Mouse (Mus musculus): Measurements from ENCODE around the gene Gm36245. TPM values are rescaled to one million over a fixed set of nuclear protein-coding genes. Genes with fewer than 3 reads are reported as not detected.

Gm36245 gene
- polyA plus RNA-seq (2014; fragmentation: Illumina TruSeq; extraction: RNeasy Lipid Tissue Mini Kit (QIAGEN cat#74804); ENCODE audit: low read depth, low replicate concordance) = not detected

DNA sequence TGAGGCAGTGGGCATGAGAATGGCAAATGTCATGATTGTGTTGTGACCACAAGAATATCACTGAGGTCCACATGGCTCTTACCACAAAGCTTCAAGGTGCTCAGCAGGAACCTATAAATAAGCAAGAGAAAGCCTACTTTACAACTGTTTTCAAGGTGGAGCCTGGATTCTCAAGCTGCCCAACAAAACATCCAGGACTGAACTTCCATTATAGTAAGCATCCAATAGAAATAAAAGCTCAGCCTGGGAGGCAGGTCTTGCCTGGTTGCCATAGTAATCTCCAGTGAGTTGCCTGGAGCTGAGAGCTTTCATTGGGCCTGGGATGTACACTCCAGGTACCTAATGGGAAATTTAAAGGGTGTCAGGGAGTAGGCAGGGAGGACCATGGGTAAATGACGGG lies at the start of gene Gm36245:
Gene Gm36245 (plus strand): TSS at position 301 of the 400 bp plus-strand sequence.

DNA sequence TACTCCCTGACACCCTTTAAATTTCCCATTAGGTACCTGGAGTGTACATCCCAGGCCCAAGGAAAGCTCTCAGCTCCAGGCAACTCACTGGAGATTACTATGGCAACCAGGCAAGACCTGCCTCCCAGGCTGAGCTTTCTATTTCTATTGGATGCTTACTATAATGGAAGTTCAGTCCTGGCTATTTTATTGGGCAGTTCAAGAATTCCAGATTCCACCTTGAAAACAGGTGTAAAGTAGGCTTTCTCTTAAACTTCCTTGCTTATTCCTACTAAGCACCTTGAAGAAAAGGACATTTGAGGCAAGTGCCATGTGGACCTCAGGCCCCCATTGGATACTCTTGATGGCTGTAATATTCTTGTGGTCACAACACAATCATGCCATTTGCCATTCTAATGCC lies 37.3 kb upstream of the Gm36245 start, which contains the start of gene 1700025B11Rik:
Gene 1700025B11Rik (minus strand): TSS at position 101 of the 400 bp plus-strand sequence.

DNA sequence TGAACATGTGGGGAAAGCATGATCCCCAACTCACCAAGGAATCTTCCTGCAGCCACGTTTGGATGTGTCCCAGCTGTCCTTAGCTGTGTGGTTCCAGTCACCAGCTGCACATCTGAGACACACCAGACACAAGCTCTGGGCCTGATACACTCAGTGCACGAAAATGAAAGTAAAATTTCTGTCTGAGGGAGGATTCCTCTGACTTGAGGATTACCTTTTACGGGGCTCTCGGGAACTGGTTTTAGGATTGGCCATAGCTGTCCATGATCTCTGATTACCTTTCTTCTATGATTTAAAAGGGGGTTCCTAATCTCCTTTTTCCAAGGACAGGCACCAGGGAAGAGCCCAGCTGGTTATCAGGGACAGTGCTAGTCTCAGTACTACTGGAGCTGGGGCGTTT lies 3.1 kb upstream of the Gm36245 start, which contains the start of gene Apol10b:
Gene Apol10b (minus strand): TSS at position 165 of the 400 bp plus-strand sequence.

DNA sequence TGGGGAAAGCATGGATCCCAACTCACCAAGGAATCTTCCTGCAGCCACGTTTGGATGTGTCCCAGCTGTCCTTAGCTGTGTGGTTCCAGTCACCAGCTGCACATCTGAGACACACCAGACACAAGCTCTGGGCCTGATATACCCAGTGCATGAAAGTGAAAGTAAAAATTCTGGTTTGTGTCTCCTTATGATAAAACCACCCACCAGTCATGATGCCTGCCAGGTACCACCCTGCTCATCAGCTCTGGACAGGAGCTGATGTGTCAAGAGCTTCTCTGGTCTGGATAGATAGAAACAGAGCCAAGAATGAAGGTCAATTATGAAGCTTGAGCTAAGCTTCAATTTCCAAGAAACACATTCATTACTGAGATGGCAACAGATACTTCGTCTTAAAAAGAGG lies 44.1 kb downstream of the Gm36245 start, which contains the start of gene Apol11b:
Gene Apol11b (minus strand): TSS at position 111 of the 400 bp plus-strand sequence.

Other genes starting within 250 kb of the Gm36245 start
- not detected for gene Apol7a, start 200.1 kb upstream of the Gm36245 start, polyA plus RNA-seq (2014; fragmentation: Illumina TruSeq; extraction: RNeasy Lipid Tissue Mini Kit (QIAGEN cat#74804); ENCODE audit: low read depth, low replicate concordance)
- gene Apol9a, start 188.1 kb upstream of the Gm36245 start, polyA plus RNA-seq (2014; fragmentation: Illumina TruSeq; extraction: RNeasy Lipid Tissue Mini Kit (QIAGEN cat#74804); ENCODE audit: low read depth, low replicate concordance) = 0.41 TPM
- not detected for gene Apol7b, start 151.8 kb upstream of the Gm36245 start, polyA plus RNA-seq (2014; fragmentation: Illumina TruSeq; extraction: RNeasy Lipid Tissue Mini Kit (QIAGEN cat#74804); ENCODE audit: low read depth, low replicate concordance)
- gene Apol10a, start 122.2 kb upstream of the Gm36245 start, polyA plus RNA-seq (2014; fragmentation: Illumina TruSeq; extraction: RNeasy Lipid Tissue Mini Kit (QIAGEN cat#74804); ENCODE audit: low read depth, low replicate concordance) = not detected
- not detected for gene Apol11a, start 91.0 kb upstream of the Gm36245 start, polyA plus RNA-seq (2014; fragmentation: Illumina TruSeq; extraction: RNeasy Lipid Tissue Mini Kit (QIAGEN cat#74804); ENCODE audit: low read depth, low replicate concordance)
- gene Apol7c, start 65.9 kb upstream of the Gm36245 start, polyA plus RNA-seq (2014; fragmentation: Illumina TruSeq; extraction: RNeasy Lipid Tissue Mini Kit (QIAGEN cat#74804); ENCODE audit: low read depth, low replicate concordance) = not detected
- gene 1700025B11Rik, start 37.4 kb upstream of the Gm36245 start, polyA plus RNA-seq (2014; fragmentation: Illumina TruSeq; extraction: RNeasy Lipid Tissue Mini Kit (QIAGEN cat#74804); ENCODE audit: low read depth, low replicate concordance) = not detected
- gene Apol10b, start 3.1 kb upstream of the Gm36245 start, polyA plus RNA-seq (2014; fragmentation: Illumina TruSeq; extraction: RNeasy Lipid Tissue Mini Kit (QIAGEN cat#74804); ENCODE audit: low read depth, low replicate concordance) = 1.3 TPM
- gene Apol11b, start 44.0 kb downstream of the Gm36245 start, polyA plus RNA-seq (2014; fragmentation: Illumina TruSeq; extraction: RNeasy Lipid Tissue Mini Kit (QIAGEN cat#74804); ENCODE audit: low read depth, low replicate concordance) = not detected
- 0.76 TPM for gene Apol7e, start 99.6 kb downstream of the Gm36245 start, polyA plus RNA-seq (2014; fragmentation: Illumina TruSeq; extraction: RNeasy Lipid Tissue Mini Kit (QIAGEN cat#74804); ENCODE audit: low read depth, low replicate concordance)
- 0.41 TPM for gene Apol9b, start 129.8 kb downstream of the Gm36245 start, polyA plus RNA-seq (2014; fragmentation: Illumina TruSeq; extraction: RNeasy Lipid Tissue Mini Kit (QIAGEN cat#74804); ENCODE audit: low read depth, low replicate concordance)
- not detected for gene Apol8, start 157.7 kb downstream of the Gm36245 start, polyA plus RNA-seq (2014; fragmentation: Illumina TruSeq; extraction: RNeasy Lipid Tissue Mini Kit (QIAGEN cat#74804); ENCODE audit: low read depth, low replicate concordance)
- gene Myh9, start 242.9 kb downstream of the Gm36245 start, polyA plus RNA-seq (2014; fragmentation: Illumina TruSeq; extraction: RNeasy Lipid Tissue Mini Kit (QIAGEN cat#74804); ENCODE audit: low read depth, low replicate concordance) = 12.1 TPM

Data from adrenal gland, adult 10 weeks (tissue).